Mouse (Mus musculus) fibroblast of lung, adult 2 months (primary cell): ENCODE results near the gene Aldh3b2.
A peak's percentile ranks its signal among the peaks of the same experiment; 100 is the strongest.
"Not testable (repeated sequence)": the region's sequence is repeated elsewhere in the genome, so short reads cannot be mapped to it uniquely, and the experiment has no call there.

Source experiments
- DNase-seq: peaks from one replicate; pipeline ENCODE4 v3.0.0-alpha.2; 2011; ENCODE audit warnings: low read depth

The Aldh3b2 gene

DNA sequence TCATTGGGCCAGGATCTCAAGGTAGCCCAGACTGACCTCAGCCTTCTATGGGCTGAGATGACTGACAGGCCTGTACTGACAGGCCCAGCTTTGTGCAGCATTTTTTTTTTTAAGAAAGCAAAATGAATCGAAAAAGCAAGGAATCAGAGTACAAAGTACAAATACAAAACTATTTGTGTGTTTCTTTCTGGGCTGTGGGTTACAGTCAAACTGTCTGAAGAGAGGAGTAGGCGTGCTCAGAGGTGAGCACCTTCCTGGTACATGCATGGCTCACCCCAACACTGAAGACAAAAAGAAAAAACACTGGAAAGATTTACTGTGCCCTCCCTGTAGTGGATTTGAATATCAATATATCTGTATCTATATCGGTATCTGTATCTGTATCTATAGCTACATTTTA is 24.3 kb upstream of the Aldh3b2 start:
- no peak for DNase-seq

DNA sequence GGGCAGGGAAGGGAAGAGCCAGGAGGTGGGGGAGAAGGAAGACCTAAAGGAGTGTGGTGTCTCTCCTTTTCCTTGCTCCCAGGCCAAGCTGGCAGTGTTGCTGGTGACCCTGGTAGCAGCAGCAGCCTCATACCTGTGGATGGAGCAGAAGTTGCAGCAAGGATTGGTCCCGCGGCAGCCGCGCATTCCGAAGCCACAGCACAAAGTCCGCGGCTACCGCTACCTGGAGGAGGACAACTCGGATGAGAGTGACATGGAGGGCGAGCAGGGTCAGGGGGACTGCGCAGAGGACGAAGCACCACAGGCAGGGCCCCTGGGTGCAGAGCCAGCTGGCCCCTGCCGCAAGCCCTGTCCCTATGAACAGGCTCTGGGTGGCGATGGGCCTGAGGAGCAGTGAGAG is 23.6 kb upstream of the Aldh3b2 start:
- no peak for DNase-seq

GRCm38 (mm10) chr19:3950331-3950730 is 21.8 kb upstream of the Aldh3b2 start:
- DNase-seq: no peak

DNA sequence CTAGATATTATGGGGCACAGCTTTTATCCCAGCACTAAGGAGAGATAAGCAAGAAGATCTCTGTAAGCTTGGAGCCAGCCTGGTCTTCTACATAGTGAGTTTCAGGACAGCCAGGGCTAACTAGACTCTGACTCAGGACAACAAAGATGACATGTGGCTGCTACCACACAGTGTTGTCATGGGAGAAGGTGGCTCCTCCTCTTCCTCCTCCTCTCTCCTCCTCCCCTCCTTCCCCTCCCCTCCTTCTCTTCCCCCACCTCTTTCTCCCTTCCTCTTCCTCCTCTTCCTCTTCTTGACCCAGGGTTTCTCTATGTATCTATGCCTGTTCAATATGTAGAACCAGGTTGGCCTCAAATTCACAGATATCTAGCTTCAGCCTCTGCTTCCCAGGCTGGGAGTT is 20.7 kb upstream of the Aldh3b2 start:
- DNase-seq: no peak

DNA sequence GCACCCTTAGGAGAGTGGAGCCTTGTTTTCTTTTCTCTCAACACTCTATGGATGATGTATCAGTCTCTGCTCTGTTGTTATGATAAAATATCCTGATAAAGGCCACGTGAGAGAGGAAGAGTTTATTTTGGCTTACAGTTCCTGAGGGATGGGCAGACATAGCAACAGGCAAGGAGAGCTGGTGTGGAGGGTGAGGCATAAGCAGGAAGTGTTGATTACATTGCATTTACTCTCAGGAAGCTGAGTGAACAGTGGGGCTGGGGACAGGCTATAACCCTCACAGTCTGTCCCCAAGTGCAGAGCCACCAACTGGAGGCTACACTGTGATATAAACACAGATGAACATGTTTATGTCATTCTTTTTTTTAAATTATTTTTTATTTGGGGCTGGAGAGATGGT is 20.0 kb upstream of the Aldh3b2 start:
- DNase-seq: no peak

- DNase-seq: no peak
Observed at GRCm38 (mm10) chr19:3955033-3955432, 17.1 kb upstream of the Aldh3b2 start.

GRCm38 (mm10) chr19:3955804-3956203 is 16.3 kb upstream of the Aldh3b2 start:
- no peak for DNase-seq

- DNase-seq: not testable (repeated sequence)
Observed at GRCm38 (mm10) chr19:3957296-3958036, 14.7 kb upstream of the Aldh3b2 start.

GRCm38 (mm10) chr19:3958470-3958869 is 13.7 kb upstream of the Aldh3b2 start, which contains the start of gene Aldh3b3:
Gene Aldh3b3 (plus strand): TSS chr19:3958645.
- no peak for DNase-seq

- DNase-seq: no peak
Observed at GRCm38 (mm10) chr19:3959030-3959429, 13.1 kb upstream of the Aldh3b2 start.

DNA sequence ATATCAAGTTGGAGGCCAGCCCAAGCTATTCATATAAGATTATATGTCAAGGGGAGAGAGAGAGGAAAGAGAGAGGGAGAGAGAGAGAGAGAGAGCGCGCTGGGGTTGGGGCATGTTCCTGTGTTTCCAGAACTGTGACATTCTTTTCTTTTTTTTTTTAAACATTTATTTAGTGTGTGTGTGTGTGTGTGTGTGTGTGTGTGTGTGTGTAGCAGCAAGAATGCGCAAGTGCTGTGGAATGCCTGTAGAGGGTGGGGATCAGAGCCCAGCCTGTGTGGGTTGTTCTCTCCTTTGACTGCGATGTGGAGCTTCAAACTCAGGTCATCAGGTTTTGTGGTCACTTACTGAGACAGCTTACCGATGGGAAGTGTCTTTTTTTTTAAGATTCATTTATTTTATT is 11.9 kb upstream of the Aldh3b2 start:
- DNase-seq: no peak

DNA sequence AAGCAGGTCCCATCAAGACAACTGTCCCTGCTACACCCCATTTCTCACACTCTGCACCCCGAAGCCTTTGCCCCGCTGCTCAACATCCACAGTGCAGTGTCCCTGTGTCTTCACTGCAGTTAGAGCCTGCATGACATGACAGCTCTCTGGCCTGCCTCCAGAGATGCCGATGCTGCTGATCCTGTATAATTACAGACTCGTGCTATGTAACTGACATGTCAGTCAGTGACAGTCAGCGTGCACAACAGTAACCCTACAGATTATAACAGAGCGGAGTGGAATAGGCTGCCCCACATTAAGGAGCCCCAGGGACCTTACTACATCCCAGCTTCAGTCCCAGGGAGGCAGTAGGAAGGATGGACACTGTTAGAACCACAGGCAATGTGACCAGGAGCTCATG is 10.3 kb upstream of the Aldh3b2 start:
- DNase-seq: not testable (repeated sequence)

- no peak for DNase-seq
Observed at GRCm38 (mm10) chr19:3962469-3962868, 9.7 kb upstream of the Aldh3b2 start.

DNA sequence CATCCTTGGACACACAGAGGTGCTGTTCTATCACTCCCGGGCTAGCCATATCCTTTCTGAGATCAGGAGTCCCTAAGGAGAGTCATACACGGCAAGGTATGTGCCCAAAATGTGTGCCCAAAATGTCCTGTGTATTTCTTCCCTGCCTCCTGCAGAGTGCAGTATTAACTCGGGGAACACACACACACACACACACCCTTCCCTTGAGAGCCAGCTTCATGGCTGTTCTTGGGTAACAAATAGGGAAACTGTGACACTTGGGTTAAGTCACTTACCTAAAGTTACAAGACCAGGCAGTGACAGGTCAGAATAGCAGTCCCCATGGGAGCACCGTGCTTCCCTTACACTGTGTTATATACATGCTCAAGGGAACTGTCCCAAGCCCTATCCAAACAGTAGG is 8.1 kb upstream of the Aldh3b2 start:
- DNase-seq: no peak

DNA sequence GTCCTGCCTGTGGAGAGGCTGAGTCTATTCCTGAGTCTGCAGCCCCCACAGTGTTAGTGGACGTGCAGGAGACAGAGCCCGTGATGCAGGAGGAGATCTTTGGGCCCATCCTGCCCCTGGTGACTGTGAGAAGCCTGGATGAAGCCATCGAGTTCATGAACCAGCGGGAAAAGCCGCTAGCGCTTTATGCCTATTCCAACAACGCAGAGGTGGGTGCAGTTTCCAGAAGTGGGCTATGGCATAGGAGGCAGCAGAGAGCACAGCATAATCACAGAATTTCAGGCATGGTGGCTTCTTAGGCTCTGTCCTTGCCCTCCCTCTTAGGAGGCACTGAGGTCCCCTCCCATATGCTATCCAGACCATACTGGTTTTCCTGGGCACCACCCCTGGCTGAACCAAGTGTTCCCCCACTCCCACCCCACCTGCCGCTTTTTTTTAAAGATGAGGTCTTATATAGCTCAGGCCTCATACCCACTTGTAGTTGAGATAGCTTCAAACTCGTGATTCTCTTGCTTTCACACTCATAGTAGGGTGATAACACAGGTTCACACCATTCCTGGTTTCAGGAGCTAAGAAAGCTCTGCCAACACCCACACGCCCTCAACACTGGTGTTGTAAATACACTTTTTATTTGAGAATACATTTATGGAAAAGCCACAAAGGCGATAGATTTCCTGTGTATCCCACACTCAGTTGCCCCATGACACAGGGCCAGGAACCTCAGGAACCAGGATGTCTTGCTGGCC is 5.6 kb upstream of the Aldh3b2 start:
- no peak for DNase-seq

- DNase-seq: no peak
Observed at GRCm38 (mm10) chr19:3967258-3967657, 4.9 kb upstream of the Aldh3b2 start.

DNA sequence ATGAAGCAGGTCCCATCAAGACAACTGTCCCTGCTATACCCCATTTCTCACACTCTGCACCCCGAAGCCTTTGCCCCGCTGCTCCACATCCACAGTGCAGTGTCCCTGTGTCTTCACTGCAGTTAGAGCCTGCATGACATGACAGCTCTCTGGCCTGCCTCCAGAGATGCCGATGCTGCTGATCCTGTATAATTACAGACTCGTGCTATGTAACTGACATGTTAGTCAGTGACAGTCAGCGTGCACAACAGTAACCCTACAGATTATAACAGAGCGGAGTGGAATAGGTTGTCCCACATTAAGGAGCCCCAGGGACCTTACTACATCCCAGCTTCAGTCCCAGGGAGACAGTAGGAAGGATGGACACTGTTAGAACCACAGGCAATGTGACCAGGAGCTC is 2.5 kb downstream of the Aldh3b2 start:
- DNase-seq: not testable (repeated sequence)

GRCm38 (mm10) chr19:3975866-3976265 is 3.7 kb downstream of the Aldh3b2 start:
- no peak for DNase-seq

DNA sequence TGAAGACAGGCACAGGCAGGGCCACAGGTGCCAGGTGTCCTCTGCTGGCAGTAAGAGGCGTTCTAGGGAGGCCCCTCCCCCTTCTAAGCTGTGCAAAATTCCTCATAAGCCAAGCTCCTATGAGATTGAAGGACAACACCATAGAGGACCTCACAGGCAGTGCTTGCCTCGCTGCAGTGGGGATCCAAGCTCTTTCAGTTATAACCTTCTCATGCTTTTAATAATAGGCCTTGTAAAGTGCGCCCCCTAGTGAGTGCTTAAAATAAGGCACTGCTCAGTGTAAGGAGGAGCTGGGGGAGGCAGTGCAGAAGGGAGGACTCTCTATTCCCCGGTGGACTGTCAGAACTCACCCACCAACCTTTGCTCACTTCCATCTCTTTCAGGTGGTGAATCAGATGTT is 8.2 kb downstream of the Aldh3b2 start:
- DNase-seq: peak; percentile 33

- DNase-seq: no peak
Observed at GRCm38 (mm10) chr19:3980917-3981316, 8.8 kb downstream of the Aldh3b2 start.

DNA sequence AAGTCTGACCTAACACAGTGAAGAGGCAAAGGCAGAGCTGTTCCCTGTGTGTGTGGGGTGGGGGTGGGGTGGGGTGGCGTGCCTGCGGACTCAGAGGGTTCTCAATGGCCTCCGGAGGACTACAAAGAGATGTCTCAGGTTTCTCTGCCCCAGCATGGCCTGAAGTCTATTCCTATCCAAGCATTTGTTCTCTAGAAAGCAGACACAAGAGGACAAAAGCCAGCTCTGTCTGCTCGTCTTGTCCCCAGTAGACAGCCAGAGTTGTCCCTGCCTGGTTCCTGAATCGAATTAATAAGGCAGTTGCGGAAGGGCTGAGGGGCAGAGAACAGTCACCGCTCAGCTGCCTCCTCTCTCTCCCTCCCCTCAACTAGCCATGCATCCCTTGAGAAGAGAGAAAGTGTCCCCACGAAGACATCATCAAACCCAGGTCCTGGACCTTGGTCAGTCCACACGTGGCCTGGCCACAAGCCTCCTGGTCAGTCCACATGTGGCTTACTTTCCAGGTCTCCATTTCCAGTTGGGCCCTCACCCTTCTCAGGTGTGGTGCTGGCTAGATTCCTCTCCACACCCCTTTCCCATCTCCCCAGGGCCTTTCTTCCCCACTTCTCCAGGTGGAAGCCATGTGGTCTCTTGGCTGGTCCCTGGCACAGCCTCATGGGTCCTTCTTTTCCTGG is 11.5 kb downstream of the Aldh3b2 start:
- DNase-seq: no peak

GRCm38 (mm10) chr19:3985261-3985681 is 13.1 kb downstream of the Aldh3b2 start:
- DNase-seq: no peak

DNA sequence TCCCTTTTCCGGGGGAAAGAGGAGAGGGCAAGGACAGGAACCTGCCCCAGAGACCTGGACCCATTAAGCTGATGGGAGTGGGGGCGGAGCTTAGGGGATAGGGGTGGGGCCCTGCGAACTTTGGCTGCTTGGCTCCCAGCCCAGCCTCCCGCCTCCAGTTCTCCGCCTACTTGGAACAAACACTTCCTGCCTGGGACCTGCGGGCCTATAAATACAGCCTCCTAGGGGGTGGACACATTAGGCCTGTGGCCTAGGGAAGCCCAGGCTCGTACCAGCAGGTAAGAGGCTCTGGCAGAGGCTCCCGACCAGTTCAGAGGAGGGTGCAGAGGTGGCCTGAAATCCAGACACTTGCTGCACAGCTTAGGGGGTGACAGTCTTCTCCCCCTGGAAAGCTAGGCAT is 14.2 kb downstream of the Aldh3b2 start, which contains the start of gene Acy3:
Acy3 (plus strand) TSS at position 237 of the 400 bp plus-strand sequence.
- DNase-seq: no peak
